Mouse (Mus musculus) hindbrain, embryonic 15.5 days (tissue): Measurements from ENCODE around the gene Taf6. TPM values are rescaled to one million over a fixed set of nuclear protein-coding genes. Genes with fewer than 3 reads are reported as not detected.
A peak's percentile ranks its signal among the peaks of the same experiment; 100 is the strongest.

Source experiments
- ATAC-seq: fragments of 200-750 bp; cut with Nextera tagmentation; 2 replicates; pipeline ENCODE4 v1.8.0; 2017; ENCODE audit warnings: low read depth, moderate number of reproducible peaks, moderate TSS enrichment; ENCODE audit not compliant: low FRiP score
- H3K27ac ChIP-seq: fragments of 300-500 bp; sonication (generic); replicated peaks from 2 replicates; pipeline ENCODE4 v1.5.1; 2015; ENCODE audit warnings: mild to moderate bottlenecking, inconsistent platforms
- H3K27me3 ChIP-seq: fragments of 300-500 bp; sonication (generic); 2 replicates; pipeline ENCODE4 v1.6.1; 2015; ENCODE audit warnings: control low read depth, inconsistent platforms
- H3K36me3 ChIP-seq: fragments of 300-500 bp; sonication (generic); 2 replicates; pipeline ENCODE4 v1.6.1; 2015; ENCODE audit warnings: control low read depth, inconsistent platforms
- H3K4me1 ChIP-seq: fragments of 300-500 bp; sonication (generic); replicated peaks from 2 replicates; pipeline ENCODE4 v1.6.1; 2015; ENCODE audit warnings: control low read depth, inconsistent platforms
- H3K4me2 ChIP-seq: fragments of 300-500 bp; sonication (generic); 2 replicates; pipeline ENCODE4 v1.6.1; 2015; ENCODE audit warnings: moderate library complexity, mild to moderate bottlenecking, inconsistent platforms
- H3K4me3 ChIP-seq: fragments of 300-500 bp; sonication (generic); 2 replicates; pipeline ENCODE4 v1.5.1; 2015; ENCODE audit warnings: mild to moderate bottlenecking, inconsistent platforms
- H3K9ac ChIP-seq: fragments of 300-500 bp; sonication (generic); 2 replicates; pipeline ENCODE4 v1.6.1; 2015; ENCODE audit warnings: inconsistent platforms
- H3K9me3 ChIP-seq: fragments of 300-500 bp; sonication (generic); 2 replicates; pipeline ENCODE4 v1.6.1; 2016; ENCODE audit warnings: control low read depth, inconsistent platforms
- WGBS: fragments of 180-500 bp; shearing (Covaris S2); methylation state at CpG from one replicate; pipeline ENCODE4 v1.1.7; 2015; 5-methylcytosine and 5-hydroxymethylcytosine counted together
- polyA plus RNA-seq: library from polyadenylated mRNA; unstranded; fragments of >200 nt; fragmentation: Nextera tagmentation; extraction: Ambion mirVana; gene quantifications from 2 replicates; pipeline ENCODE4 v1.2.1, GENCODE M21; 2015

Gene Taf6
- polyA plus RNA-seq, 1 experiment from 2014 or later, result 77.7 TPM

GRCm38 (mm10) chr5:138207253-138207652 is 20.0 kb upstream of the Taf6 start:
- Histone ChIP-seq H3K27me3 (no peaks in the 10 kb centered on the region), H3K4me2 (no peak overlapping the region), H3K9me3 (no peaks in the 10 kb centered on the region), H3K4me1 (no peaks in the 10 kb centered on the region), H3K9ac (no peak overlapping the region), H3K27ac (no peak overlapping the region), H3K4me3 (no peak overlapping the region), H3K36me3 (no peaks in the 10 kb centered on the region)
- ATAC-seq, result no peak
- 73% methylated on average over 1 of the region's 1 CpGs for WGBS

- WGBS, result 77% methylated on average over 3 of the region's 3 CpGs
- no peaks in the 10 kb centered on the region for H3K4me1 ChIP-seq
- H3K36me3 ChIP-seq, result no peaks in the 10 kb centered on the region
- ATAC-seq, result no peak
- no peaks in the 10 kb centered on the region for H3K27me3 ChIP-seq
- no peak overlapping the region for H3K4me3 ChIP-seq
- no peak overlapping the region for H3K27ac ChIP-seq
- no peak overlapping the region for H3K4me2 ChIP-seq
- H3K9ac ChIP-seq, result no peak overlapping the region
- H3K9me3 ChIP-seq, result no peaks in the 10 kb centered on the region
Observed at GRCm38 (mm10) chr5:138202086-138202485, 14.8 kb upstream of the Taf6 start.

GRCm38 (mm10) chr5:138199576-138199975 is 12.3 kb upstream of the Taf6 start:
- Histone ChIP-seq H3K4me2 (no peak overlapping the region), H3K9ac (no peak overlapping the region), H3K4me1 (peaks cover 13% of the 10 kb centered on the region), H3K9me3 (no peaks in the 10 kb centered on the region), H3K4me3 (no peak overlapping the region), H3K27me3 (no peaks in the 10 kb centered on the region), H3K27ac (no peak overlapping the region), H3K36me3 (no peaks in the 10 kb centered on the region)
- 13% methylated on average over 1 of the region's 1 CpGs for WGBS
- ATAC-seq, result no peak

- H3K9me3 ChIP-seq, result no peaks in the 10 kb centered on the region
- peak overlapping the region; percentile 96 for H3K4me2 ChIP-seq
- ATAC-seq, result no peak
- H3K9ac ChIP-seq, result peak overlapping the region; percentile 85
- WGBS, result 68% methylated on average over 7 of the region's 7 CpGs
- no peaks in the 10 kb centered on the region for H3K27me3 ChIP-seq
- H3K4me3 ChIP-seq, result peak overlapping the region; percentile 70
- H3K27ac ChIP-seq, result peak overlapping the region; percentile 94
- H3K36me3 ChIP-seq, result 0 out of 2 replicates have a peak, but pooled peaks cover 14% of the 10 kb centered on the region
- peaks cover 19% of the 10 kb centered on the region for H3K4me1 ChIP-seq
Observed at GRCm38 (mm10) chr5:138195463-138195862, 8.2 kb upstream of the Taf6 start.

- Histone ChIP-seq H3K27ac (peak overlapping the region; percentile 94), H3K4me2 (peak overlapping the region; percentile 96), H3K4me3 (peak overlapping the region; percentile 70), H3K9me3 (no peaks in the 10 kb centered on the region), H3K36me3 (0 out of 2 replicates have a peak, but pooled peaks cover 14% of the 10 kb centered on the region), H3K9ac (peak overlapping the region; percentile 85), H3K27me3 (no peaks in the 10 kb centered on the region), H3K4me1 (peaks cover 19% of the 10 kb centered on the region)
- WGBS, result under 1% methylated on average over 29 of the region's 29 CpGs
- ATAC-seq, result peak; percentile 74
Observed at GRCm38 (mm10) chr5:138194755-138195345, 7.6 kb upstream of the Taf6 start.

- H3K4me3 ChIP-seq, result peak within 1 kb of the TSS; percentile 70
- peaks cover 19% of the 10 kb centered on the region for H3K4me1 ChIP-seq
- 0 out of 2 replicates have a peak, but pooled peaks cover 14% of the 10 kb centered on the region for H3K36me3 ChIP-seq
- H3K4me2 ChIP-seq, result peak within 1 kb of the TSS; percentile 96
- no peaks in the 10 kb centered on the region for H3K27me3 ChIP-seq
- peak; percentile 82 for ATAC-seq
- WGBS, result 8% methylated on average over 54 of the region's 54 CpGs
- H3K9me3 ChIP-seq, result no peaks in the 10 kb centered on the region
- peak within 1 kb of the TSS; percentile 94 for H3K27ac ChIP-seq
- H3K9ac ChIP-seq, result peak within 1 kb of the TSS; percentile 85
Observed at GRCm38 (mm10) chr5:138193771-138194727, 6.8 kb upstream of the Taf6 start, which contains the start of gene Mblac1. Mblac1 (plus strand) TSS chr5:138194314.

GRCm38 (mm10) chr5:138187661-138188306 is 533 bp upstream of the Taf6 start:
- peak overlapping the region; percentile 77 for H3K4me3 ChIP-seq
- H3K27ac ChIP-seq, result peak overlapping the region; percentile 85
- peaks cover 16% of the 10 kb centered on the region for H3K4me1 ChIP-seq
- peak; percentile 82 for ATAC-seq
- H3K9ac ChIP-seq, result peak overlapping the region; percentile 87
- WGBS, result under 1% methylated on average over 10 of the region's 10 CpGs
- no peaks in the 10 kb centered on the region for H3K9me3 ChIP-seq
- peaks cover 23% of the 10 kb centered on the region; the same call in 1 of the 2 replicates for H3K36me3 ChIP-seq
- no peaks in the 10 kb centered on the region for H3K27me3 ChIP-seq
- H3K4me2 ChIP-seq, result peak overlapping the region; percentile 62

- Histone ChIP-seq H3K9ac (no peak overlapping the region), H3K27me3 (no peaks in the 10 kb centered on the region), H3K4me1 (peaks cover 33% of the 10 kb centered on the region), H3K36me3 (peaks cover 44% of the 10 kb centered on the region), H3K27ac (no peak overlapping the region), H3K4me2 (peak overlapping the region; percentile 94), H3K9me3 (no peaks in the 10 kb centered on the region), H3K4me3 (peak overlapping the region; percentile 78)
- WGBS, result 78% methylated on average over 3 of the region's 3 CpGs
- ATAC-seq, result no peak
Observed at GRCm38 (mm10) chr5:138173217-138173616, 14.0 kb downstream of the Taf6 start.

GRCm38 (mm10) chr5:138171695-138172491 is 15.4 kb downstream of the Taf6 start, which contains the start of the genes Ap4m1 and Mcm7:
Ap4m1 (plus strand) TSS chr5:138172002.
Mcm7 (minus strand) TSS chr5:138172422.
- H3K27me3 ChIP-seq, result no peaks in the 10 kb centered on the region
- peaks cover 33% of the 10 kb centered on the region for H3K4me1 ChIP-seq
- ATAC-seq, result peak; percentile 92
- no peaks in the 10 kb centered on the region for H3K9me3 ChIP-seq
- peaks cover 45% of the 10 kb centered on the region for H3K36me3 ChIP-seq
- H3K27ac ChIP-seq, result peak within 1 kb of the TSS; percentile 92
- peak within 1 kb of the TSS; percentile 94 for H3K4me2 ChIP-seq
- under 1% methylated on average over 54 of the region's 54 CpGs for WGBS
- peak within 1 kb of the TSS; percentile 58 for H3K9ac ChIP-seq
- H3K4me3 ChIP-seq, result peak within 1 kb of the TSS; percentile 78

GRCm38 (mm10) chr5:138170936-138171561 is 16.2 kb downstream of the Taf6 start:
- peaks cover 47% of the 10 kb centered on the region for H3K36me3 ChIP-seq
- ATAC-seq, result peak; percentile 88
- peaks cover 33% of the 10 kb centered on the region for H3K4me1 ChIP-seq

GRCm38 (mm10) chr5:138165594-138165993 is 21.7 kb downstream of the Taf6 start:
- Histone ChIP-seq H3K27ac (no peak overlapping the region), H3K4me1 (peaks cover 32% of the 10 kb centered on the region), H3K9ac (no peak overlapping the region)

More at GRCm38 (mm10) chr5:138170936-138171561, 16.2 kb downstream of the Taf6 start:
- WGBS, result 0% methylated on average over 47 of the region's 47 CpGs
- H3K9me3 ChIP-seq, result no peaks in the 10 kb centered on the region
- H3K27ac ChIP-seq, result peak overlapping the region; percentile 92
- peak overlapping the region; percentile 94 for H3K4me2 ChIP-seq
- H3K27me3 ChIP-seq, result no peaks in the 10 kb centered on the region
- peak overlapping the region; percentile 55 for H3K9ac ChIP-seq
- peak overlapping the region; percentile 78 for H3K4me3 ChIP-seq

More at GRCm38 (mm10) chr5:138165594-138165993, 21.7 kb downstream of the Taf6 start:
- WGBS, result 81% methylated on average over 8 of the region's 8 CpGs
- H3K36me3 ChIP-seq, result peaks cover 72% of the 10 kb centered on the region
- no peak overlapping the region for H3K4me2 ChIP-seq
- no peaks in the 10 kb centered on the region for H3K9me3 ChIP-seq
- ATAC-seq, result no peak
- H3K4me3 ChIP-seq, result no peak overlapping the region
- H3K27me3 ChIP-seq, result no peaks in the 10 kb centered on the region
